Mouse (Mus musculus): ENCODE measurements at regions not wholly inside any gene's neighbourhood (a gene's known extent, or its start where the extent isn't known, plus 50 kb on each side); places are given as distances from the start of the nearest gene placed in this dataset.

DNA sequence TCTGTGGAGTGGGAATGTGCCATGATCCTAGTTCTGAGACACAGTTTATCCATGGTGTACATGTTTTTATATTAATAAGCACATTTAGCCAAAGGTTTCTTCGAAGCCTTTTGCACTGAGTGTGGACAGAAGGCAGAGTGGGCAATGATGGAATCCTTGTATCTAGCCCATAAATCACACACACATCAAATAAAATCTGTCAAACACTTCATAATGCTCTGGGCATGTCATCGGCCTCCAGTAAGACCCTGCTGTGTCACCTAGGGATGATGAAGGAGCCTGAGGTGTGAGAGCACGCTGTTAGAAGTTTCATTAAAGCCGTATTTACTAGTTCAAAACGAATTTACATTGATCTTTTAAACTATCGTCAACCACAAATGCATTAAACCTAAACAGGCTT, 331.7 kb downstream of the Setd4 start:
- no peaks in the 10 kb centered on the region for H3K36me3 ChIP-seq (replicated peaks)
- no peaks in the 10 kb centered on the region for H3K9me3 ChIP-seq
- H3K4me3 ChIP-seq (replicated peaks) = no peak overlapping the region
- no peak overlapping the region for H3K9ac ChIP-seq
- no peaks in the 10 kb centered on the region for H3K4me1 ChIP-seq
- no peak overlapping the region for H3K4me2 ChIP-seq
- no peaks in the 10 kb centered on the region for H3K27me3 ChIP-seq
- ATAC-seq (ENCODE audit: low FRiP score) = no peak
- H3K27ac ChIP-seq = no peak overlapping the region
- 76% methylated on average over 6 of the region's 6 CpGs for WGBS

DNA sequence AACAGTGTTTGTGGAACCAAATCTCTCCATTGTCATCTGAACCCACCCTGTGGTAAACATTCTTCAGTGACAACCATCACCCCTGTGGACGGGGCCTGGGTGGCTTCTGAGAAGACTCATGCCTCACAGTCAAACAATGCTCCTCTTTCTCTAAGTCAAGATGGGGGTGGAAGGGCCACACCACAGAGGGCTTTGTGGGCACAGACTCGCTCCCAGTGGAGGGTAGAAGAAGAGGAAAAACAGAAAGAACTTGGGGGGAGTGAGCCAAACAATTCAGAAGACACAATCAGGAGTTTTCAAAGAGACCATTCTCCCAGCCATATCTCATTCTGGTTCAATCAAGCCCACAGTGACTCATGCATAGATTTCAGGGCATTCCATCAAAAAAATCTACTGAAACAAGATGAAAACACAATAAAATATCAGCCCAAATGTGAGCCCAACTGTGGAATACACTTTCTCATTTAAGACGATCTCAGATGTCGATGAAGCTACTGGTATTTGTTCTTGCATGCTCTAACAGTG, 339.7 kb downstream of the Setd4 start:
- Histone ChIP-seq H3K27me3 (no peaks in the 10 kb centered on the region), H3K36me3 (replicated peaks) (no peaks in the 10 kb centered on the region), H3K4me2 (no peak overlapping the region), H3K9me3 (no peaks in the 10 kb centered on the region), H3K27ac (no peak overlapping the region), H3K9ac (no peak overlapping the region), H3K4me3 (replicated peaks) (no peak overlapping the region), H3K4me1 (no peaks in the 10 kb centered on the region)
- WGBS = 74% methylated on average over 4 of the region's 4 CpGs
- ATAC-seq (ENCODE audit: low FRiP score) = no peak

DNA sequence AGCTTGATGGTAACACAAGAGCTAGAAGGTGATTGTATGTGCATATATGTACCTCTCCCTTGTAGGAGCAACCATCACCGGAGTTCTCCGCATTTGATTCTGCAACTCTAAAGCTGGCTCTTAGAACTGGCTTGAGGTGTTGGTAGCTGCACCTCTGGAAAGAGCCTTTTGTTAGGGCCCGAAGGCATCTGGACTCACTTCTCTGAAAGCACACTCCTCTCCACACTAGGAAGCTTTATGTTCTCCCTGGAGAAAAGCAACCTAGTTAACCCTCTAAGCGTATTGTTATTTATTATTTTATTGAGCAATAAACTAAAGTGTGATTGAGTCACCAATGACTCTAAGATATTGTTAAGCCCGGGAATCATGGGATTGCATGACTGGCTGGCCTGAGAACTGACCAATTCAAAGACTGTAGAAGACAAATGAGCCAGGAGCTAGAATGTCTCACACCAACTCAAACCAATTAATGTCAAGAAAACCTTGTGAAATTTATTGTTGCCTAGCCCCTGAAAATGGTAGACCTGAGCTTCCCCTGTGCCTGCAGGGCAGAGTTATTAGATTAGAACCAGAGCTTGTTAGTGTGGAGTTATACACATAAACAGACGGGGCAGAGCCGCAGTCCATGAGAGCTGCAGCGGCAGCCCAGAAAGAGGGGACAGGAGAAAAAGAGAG, 340.6 kb downstream of the Setd4 start:
- H3K27me3 ChIP-seq = no peaks in the 10 kb centered on the region
- no peak overlapping the region for H3K9ac ChIP-seq
- H3K27ac ChIP-seq = no peak overlapping the region
- no peak overlapping the region for H3K4me3 ChIP-seq (replicated peaks)
- H3K9me3 ChIP-seq = no peaks in the 10 kb centered on the region
- no peak for ATAC-seq (ENCODE audit: low FRiP score)
- no peak overlapping the region for H3K4me2 ChIP-seq
- no peaks in the 10 kb centered on the region for H3K4me1 ChIP-seq
- H3K36me3 ChIP-seq (replicated peaks) = no peaks in the 10 kb centered on the region
- WGBS = 86% methylated on average over 8 of the region's 8 CpGs

DNA sequence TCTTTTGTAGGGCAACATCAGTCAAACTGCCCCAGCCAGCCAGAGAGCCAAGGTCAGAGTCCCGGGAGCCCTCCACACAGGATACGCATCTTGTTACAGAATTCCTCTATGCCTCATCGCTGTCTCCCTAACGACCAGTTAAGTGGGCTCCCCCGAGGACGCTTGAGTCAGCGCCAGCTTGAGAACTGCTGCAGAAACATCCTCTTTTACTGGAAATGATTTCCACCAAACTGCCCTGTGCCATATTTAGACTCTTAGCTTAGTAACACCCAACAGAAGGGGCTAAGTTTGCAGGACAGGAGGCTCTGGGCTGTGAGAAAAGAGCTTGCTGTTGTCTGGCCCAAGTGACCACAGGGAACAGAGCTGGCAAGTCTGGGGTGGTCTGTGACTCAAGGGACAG, 357.0 kb downstream of the Setd4 start:
- no peak for ATAC-seq (ENCODE audit: low FRiP score)
- Histone ChIP-seq H3K36me3 (replicated peaks) (no peaks in the 10 kb centered on the region), H3K27ac (no peak overlapping the region), H3K4me1 (peaks cover 6% of the 10 kb centered on the region), H3K4me3 (replicated peaks) (no peak overlapping the region), H3K27me3 (no peaks in the 10 kb centered on the region), H3K9me3 (no peaks in the 10 kb centered on the region), H3K4me2 (no peak overlapping the region), H3K9ac (no peak overlapping the region)
- 37% methylated on average over 7 of the region's 7 CpGs for whole genome bisulfite sequencing

DNA sequence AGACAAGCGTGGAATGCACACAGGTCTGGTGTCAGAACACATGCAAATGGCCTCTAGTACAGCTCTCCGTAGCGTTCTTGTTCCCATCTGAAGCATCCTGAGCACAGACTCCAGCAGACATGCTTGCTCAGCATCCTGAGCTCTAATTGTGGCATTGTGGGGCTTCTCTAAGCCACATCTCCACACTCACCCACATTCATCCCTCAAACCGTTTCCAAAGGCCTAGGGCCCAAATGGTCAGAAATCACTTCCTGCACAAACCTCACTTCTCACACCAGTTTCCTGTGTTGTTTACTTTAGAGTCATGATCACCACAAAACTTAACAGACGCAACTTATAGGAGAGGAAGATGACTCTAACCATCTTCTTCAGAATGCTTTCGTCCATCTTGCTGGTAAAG, 358.1 kb downstream of the Setd4 start:
- Histone ChIP-seq H3K9ac (no peak overlapping the region), H3K4me1 (peaks cover 6% of the 10 kb centered on the region), H3K4me2 (no peak overlapping the region), H3K4me3 (replicated peaks) (no peak overlapping the region), H3K27me3 (no peaks in the 10 kb centered on the region), H3K9me3 (no peaks in the 10 kb centered on the region), H3K27ac (no peak overlapping the region), H3K36me3 (replicated peaks) (no peaks in the 10 kb centered on the region)
- WGBS = 89% methylated on average over 6 of the region's 6 CpGs
- ATAC-seq (ENCODE audit: low FRiP score) = no peak

DNA sequence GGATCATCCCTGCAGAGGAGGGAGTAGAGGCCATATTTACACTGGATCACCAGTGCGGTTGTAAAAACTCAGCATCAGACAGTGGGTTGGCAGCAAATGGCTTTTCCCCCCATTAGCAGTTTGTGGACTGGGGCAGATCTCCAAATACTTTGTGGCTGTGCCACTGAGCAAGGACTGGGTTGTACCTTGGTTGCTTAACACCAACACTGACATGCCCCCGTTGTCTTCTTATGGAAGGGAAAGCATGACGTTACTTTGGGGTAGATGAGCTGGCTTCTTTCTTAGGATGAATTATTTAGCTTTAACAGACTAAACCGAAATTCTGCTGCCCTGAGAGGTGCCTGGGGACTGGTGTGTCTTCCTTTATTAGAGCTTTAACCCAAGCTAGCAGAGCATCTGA, 365.0 kb downstream of the Setd4 start:
- H3K9me3 ChIP-seq = no peaks in the 10 kb centered on the region
- no peak for ATAC-seq (ENCODE audit: low FRiP score)
- no peaks in the 10 kb centered on the region for H3K36me3 ChIP-seq (replicated peaks)
- WGBS = 90% methylated on average over 4 of the region's 4 CpGs
- H3K27me3 ChIP-seq = no peaks in the 10 kb centered on the region
- H3K9ac ChIP-seq = no peak overlapping the region
- no peaks in the 10 kb centered on the region for H3K4me1 ChIP-seq
- H3K27ac ChIP-seq = no peak overlapping the region
- H3K4me3 ChIP-seq (replicated peaks) = no peak overlapping the region
- no peak overlapping the region for H3K4me2 ChIP-seq

DNA sequence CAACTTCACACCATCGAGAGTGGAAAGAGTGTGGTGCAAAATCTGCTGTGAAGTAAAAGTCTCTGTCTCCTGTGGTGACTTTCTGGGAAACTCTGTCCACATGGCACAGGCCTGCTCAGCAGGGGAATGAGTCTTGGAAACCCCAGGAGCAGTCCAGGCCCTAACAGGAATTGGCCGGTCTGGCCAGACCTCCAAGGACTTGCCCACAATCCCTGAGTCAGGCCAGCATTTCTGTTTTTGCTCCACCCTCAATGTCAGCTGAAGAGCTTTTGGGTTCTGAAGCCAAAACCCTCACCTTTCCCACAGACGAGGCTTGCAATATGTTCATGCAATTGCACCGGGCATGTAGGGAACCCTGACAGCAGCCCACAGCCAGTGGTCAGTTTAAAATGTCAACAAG, 365.5 kb downstream of the Setd4 start:
- Histone ChIP-seq H3K9ac (no peak overlapping the region), H3K4me1 (no peaks in the 10 kb centered on the region), H3K27me3 (no peaks in the 10 kb centered on the region), H3K27ac (no peak overlapping the region), H3K36me3 (replicated peaks) (no peaks in the 10 kb centered on the region), H3K4me2 (no peak overlapping the region), H3K9me3 (no peaks in the 10 kb centered on the region), H3K4me3 (replicated peaks) (no peak overlapping the region)
- ATAC-seq (ENCODE audit: low FRiP score) = no peak
- WGBS = 93% methylated on average over 4 of the region's 4 CpGs

DNA sequence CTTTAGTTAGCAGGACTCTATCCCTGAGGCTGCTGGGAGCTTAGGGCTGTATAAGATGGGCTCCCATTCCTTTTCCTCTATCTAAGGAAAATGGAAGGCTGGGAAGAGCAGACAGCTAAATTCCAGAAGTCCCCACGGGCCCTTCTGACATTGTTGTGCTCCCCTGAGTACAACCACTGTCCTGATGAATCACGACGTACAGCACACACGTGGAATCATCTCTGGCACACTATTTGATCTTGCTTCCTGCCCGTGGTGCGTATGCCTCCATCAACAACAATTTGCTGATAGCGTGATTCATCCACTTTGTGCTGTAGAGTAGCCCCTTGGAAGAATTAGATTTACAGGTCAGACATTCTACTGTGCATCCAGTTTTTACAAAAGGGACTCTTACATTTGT, 378.2 kb downstream of the Setd4 start:
- H3K4me1 ChIP-seq = no peaks in the 10 kb centered on the region
- H3K9me3 ChIP-seq = no peaks in the 10 kb centered on the region
- H3K9ac ChIP-seq = no peak overlapping the region
- no peaks in the 10 kb centered on the region for H3K36me3 ChIP-seq (replicated peaks)
- H3K4me3 ChIP-seq (replicated peaks) = no peak overlapping the region
- H3K4me2 ChIP-seq = no peak overlapping the region
- no peaks in the 10 kb centered on the region for H3K27me3 ChIP-seq
- ATAC-seq (ENCODE audit: low FRiP score) = no peak
- WGBS = 91% methylated on average over 7 of the region's 7 CpGs
- no peak overlapping the region for H3K27ac ChIP-seq

DNA sequence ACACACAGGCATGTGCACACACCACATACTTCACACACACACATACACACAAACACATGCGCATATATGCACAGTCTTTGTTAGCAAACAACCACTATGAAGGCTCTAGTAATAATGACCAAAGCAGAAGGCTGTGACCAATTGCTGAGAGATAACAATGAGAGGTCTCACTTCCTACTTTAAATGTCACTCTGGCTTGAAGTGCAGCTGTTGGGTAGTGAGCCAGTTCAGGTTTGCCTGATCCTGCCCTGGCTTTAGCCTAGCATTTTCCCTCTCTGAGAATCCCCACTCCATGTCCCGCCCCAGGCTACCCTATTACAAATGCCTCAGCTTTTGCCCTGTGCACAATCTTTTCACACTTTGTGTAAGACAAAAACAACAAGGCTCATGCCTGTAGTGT, 378.7 kb downstream of the Setd4 start:
- ATAC-seq (ENCODE audit: low FRiP score) = no peak
- no peak overlapping the region for H3K4me3 ChIP-seq (replicated peaks)
- no peak overlapping the region for H3K27ac ChIP-seq

DNA sequence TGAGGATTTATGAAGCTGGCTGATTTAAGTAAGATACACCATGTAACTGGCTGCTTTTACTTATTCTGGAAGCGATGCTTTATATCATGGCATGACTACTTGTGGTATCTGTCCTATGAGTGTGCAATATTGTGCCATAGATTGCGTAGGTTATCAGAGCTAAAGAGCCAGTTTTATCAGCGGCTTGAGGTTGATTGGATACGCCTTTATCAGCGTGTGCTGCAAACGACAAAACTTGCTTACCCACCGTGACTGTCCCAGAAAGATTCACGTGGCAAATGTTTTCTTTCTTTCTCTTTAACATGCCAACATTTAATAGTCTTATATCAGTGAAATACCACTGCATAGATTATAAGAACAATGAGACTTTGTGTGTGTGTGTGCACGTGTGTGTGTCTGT, 384.1 kb downstream of the Setd4 start:
- ATAC-seq (ENCODE audit: low FRiP score) = no peak
- WGBS = 94% methylated on average over 9 of the region's 9 CpGs
- H3K9me3 ChIP-seq = no peaks in the 10 kb centered on the region
- no peak overlapping the region for H3K4me2 ChIP-seq
- no peaks in the 10 kb centered on the region for H3K27me3 ChIP-seq
- no peak overlapping the region for H3K27ac ChIP-seq
- H3K36me3 ChIP-seq (replicated peaks) = no peaks in the 10 kb centered on the region
- H3K9ac ChIP-seq = no peak overlapping the region
- peaks cover 12% of the 10 kb centered on the region; the same call in 1 of the 2 replicates for H3K4me1 ChIP-seq
- no peak overlapping the region for H3K4me3 ChIP-seq (replicated peaks)

More for the DNA sequence above, 378.7 kb downstream of the Setd4 start:
- H3K36me3 ChIP-seq (replicated peaks) = no peaks in the 10 kb centered on the region
- no peak overlapping the region for H3K4me2 ChIP-seq
- 96% methylated on average over 2 of the region's 2 CpGs for WGBS
- H3K9ac ChIP-seq = no peak overlapping the region
- no peaks in the 10 kb centered on the region for H3K27me3 ChIP-seq
- no peaks in the 10 kb centered on the region for H3K9me3 ChIP-seq
- H3K4me1 ChIP-seq = no peaks in the 10 kb centered on the region

DNA sequence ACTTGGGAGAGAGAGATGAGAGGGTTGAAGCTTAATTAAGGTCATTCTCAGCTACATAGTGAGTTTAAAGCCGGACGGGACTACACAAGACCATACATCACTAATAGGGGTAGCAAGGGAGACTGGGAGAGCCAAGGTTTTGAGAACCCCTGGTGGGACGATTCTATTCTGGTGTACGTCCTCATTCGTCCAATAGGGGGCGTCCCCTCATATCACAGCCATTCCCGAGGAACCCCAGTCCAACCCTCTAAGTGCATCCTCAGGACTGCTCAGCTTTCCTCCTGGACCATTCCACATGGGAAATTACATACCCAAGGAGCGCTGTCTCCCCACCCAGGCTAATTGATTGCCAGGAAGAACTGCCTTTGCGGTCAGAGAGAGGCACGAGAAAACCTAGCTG, 385.5 kb downstream of the Setd4 start:
- WGBS = 67% methylated on average over 10 of the region's 10 CpGs
- Histone ChIP-seq H3K4me3 (replicated peaks) (no peak overlapping the region), H3K4me1 (peaks cover 12% of the 10 kb centered on the region; the same call in 1 of the 2 replicates), H3K36me3 (replicated peaks) (no peaks in the 10 kb centered on the region), H3K9ac (no peak overlapping the region), H3K27ac (no peak overlapping the region), H3K4me2 (no peak overlapping the region), H3K27me3 (no peaks in the 10 kb centered on the region), H3K9me3 (no peaks in the 10 kb centered on the region)
- ATAC-seq (ENCODE audit: low FRiP score) = no peak

DNA sequence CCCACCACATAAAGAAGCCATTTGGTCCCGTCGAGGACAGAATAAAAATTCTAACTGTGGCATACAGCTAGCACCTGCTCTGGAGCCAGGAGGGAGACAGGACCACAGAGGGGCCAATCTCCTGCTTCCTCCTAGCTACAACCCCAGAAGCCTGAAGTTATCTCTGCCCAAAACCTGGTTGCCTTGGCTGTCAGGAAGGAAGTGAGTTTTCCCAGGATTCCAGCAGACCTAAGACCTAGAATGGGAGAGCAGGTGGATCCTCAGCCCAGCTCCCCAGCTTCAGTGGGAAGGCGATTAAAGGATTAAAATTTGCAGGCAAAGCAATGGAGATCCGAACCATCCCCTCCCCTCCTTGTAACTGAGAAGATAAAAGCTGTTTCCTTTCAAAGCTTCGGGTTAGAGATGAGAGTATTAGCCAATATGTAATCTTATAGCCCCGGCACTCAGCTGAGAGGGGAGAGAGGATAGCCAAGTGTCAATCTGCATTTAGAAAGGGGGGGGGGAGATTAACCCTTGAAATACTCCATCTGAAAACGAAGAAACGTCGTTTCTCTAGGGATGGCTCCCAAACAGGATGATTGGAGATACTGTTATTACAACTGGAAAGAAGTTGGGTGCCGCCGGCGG, 386.1 kb downstream of the Setd4 start:
- WGBS = 36% methylated on average over 12 of the region's 12 CpGs
- H3K9me3 ChIP-seq = no peaks in the 10 kb centered on the region
- H3K4me1 ChIP-seq = peaks cover 12% of the 10 kb centered on the region; the same call in 1 of the 2 replicates
- H3K27me3 ChIP-seq = no peaks in the 10 kb centered on the region
- no peaks in the 10 kb centered on the region for H3K36me3 ChIP-seq (replicated peaks)
- no peak overlapping the region for H3K9ac ChIP-seq
- H3K4me3 ChIP-seq (replicated peaks) = no peak overlapping the region
- no peak overlapping the region for H3K27ac ChIP-seq
- ATAC-seq (ENCODE audit: low FRiP score) = no peak
- H3K4me2 ChIP-seq = no peak overlapping the region

DNA sequence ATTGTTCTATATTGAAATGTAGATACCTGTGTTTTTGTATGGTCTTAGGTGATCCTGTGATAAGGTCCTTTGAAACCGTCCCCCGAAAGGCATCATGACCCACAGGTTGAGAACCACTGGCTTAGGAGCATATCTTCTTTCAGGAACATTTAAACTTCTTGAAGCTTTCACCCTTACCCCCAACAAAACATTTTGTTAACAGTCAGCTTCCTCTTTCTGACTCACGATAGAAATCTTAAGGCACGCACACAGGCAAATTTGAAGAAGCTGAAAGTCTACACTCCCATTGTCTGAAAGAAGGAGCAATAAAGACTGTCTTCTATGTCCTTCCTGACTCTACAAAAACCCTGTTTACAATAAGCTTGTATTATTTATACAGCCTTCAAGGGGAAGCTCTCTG, 388.2 kb downstream of the Setd4 start:
- Histone ChIP-seq H3K4me3 (replicated peaks) (no peak overlapping the region), H3K36me3 (replicated peaks) (no peaks in the 10 kb centered on the region), H3K9me3 (no peaks in the 10 kb centered on the region), H3K4me1 (peaks cover 12% of the 10 kb centered on the region; the same call in 1 of the 2 replicates), H3K27ac (no peak overlapping the region), H3K27me3 (no peaks in the 10 kb centered on the region), H3K9ac (no peak overlapping the region), H3K4me2 (no peak overlapping the region)
- no peak for ATAC-seq (ENCODE audit: low FRiP score)
- 87% methylated on average over 4 of the region's 4 CpGs for WGBS
